Mouse (Mus musculus) c-Kit-positive CD71-negative TER-119-negative erythroid progenitor cells, embryonic 14.5 days (primary cell): Measurements from ENCODE around the gene Ndufa13.

Source experiments
- DNase-seq: peaks from one replicate; pipeline ENCODE4 v3.0.0-alpha.2; 2013; ENCODE audit warnings: low read depth

Ndufa13 gene

GRCm38 (mm10) chr8:69907106-69907505 lies 4.7 kb upstream of the Ndufa13 start:
- no peak for DNase-seq

GRCm38 (mm10) chr8:69906260-69906659 lies 3.9 kb upstream of the Ndufa13 start:
- DNase-seq: no peak

- no peak for DNase-seq
Observed at GRCm38 (mm10) chr8:69904096-69904495, 1.7 kb upstream of the Ndufa13 start.

GRCm38 (mm10) chr8:69903063-69903542 lies 745 bp upstream of the Ndufa13 start:
- peak; percentile 99 for DNase-seq

- peak; percentile 95 for DNase-seq
Observed at GRCm38 (mm10) chr8:69901484-69902162, 735 bp downstream of the Ndufa13 start.

GRCm38 (mm10) chr8:69900895-69901451 lies 1.4 kb downstream of the Ndufa13 start:
- no peak for DNase-seq

- DNase-seq: no peak
Observed at GRCm38 (mm10) chr8:69899876-69900275, 2.5 kb downstream of the Ndufa13 start.

- no peak for DNase-seq
Observed at GRCm38 (mm10) chr8:69897857-69898256, 4.5 kb downstream of the Ndufa13 start.

- no peak for DNase-seq
Observed at GRCm38 (mm10) chr8:69895772-69896451, 6.4 kb downstream of the Ndufa13 start.

GRCm38 (mm10) chr8:69894836-69895332 lies 7.5 kb downstream of the Ndufa13 start:
- DNase-seq: no peak

- DNase-seq: peak; percentile 53
Observed at GRCm38 (mm10) chr8:69893863-69894262, 8.5 kb downstream of the Ndufa13 start.

GRCm38 (mm10) chr8:69890813-69891241 lies 11.5 kb downstream of the Ndufa13 start:
- peak; percentile 35 for DNase-seq

- DNase-seq: no peak
Observed at GRCm38 (mm10) chr8:69888902-69889301, 13.5 kb downstream of the Ndufa13 start.

- no peak for DNase-seq
Observed at GRCm38 (mm10) chr8:69888244-69888866, 14.0 kb downstream of the Ndufa13 start.

- no peak for DNase-seq
Observed at GRCm38 (mm10) chr8:69887289-69888243, 14.8 kb downstream of the Ndufa13 start, which contains the start of gene Cilp2. Cilp2 (minus strand) TSS chr8:69887687.

- DNase-seq: no peak
Observed at GRCm38 (mm10) chr8:69884141-69884540, 18.2 kb downstream of the Ndufa13 start.

- DNase-seq: no peak
Observed at GRCm38 (mm10) chr8:69882833-69883600, 19.3 kb downstream of the Ndufa13 start.

GRCm38 (mm10) chr8:69882021-69882756 lies 20.2 kb downstream of the Ndufa13 start:
- no peak for DNase-seq

GRCm38 (mm10) chr8:69881261-69881865 lies 21.0 kb downstream of the Ndufa13 start:
- DNase-seq: no peak
